Mouse (Mus musculus) forebrain, embryonic 11.5 days (tissue): ENCODE results near the gene Myh7b. TPM values are rescaled to one million over a fixed set of nuclear protein-coding genes. Genes with fewer than 3 reads are reported as not detected.

Experiments used
- ATAC-seq: fragments of 200-750 bp; cut with Nextera tagmentation; replicated peaks from 2 replicates; pipeline ENCODE4 v1.8.0; 2017; ENCODE audit warnings: moderate TSS enrichment; ENCODE audit not compliant: low FRiP score
- DNase-seq: peaks from one replicate; pipeline ENCODE4 v3.0.0-alpha.2; 2017; ENCODE audit warnings: low spot score
- H3K27ac ChIP-seq: fragments of 300-500 bp; sonication (generic); 2 replicates; pipeline ENCODE4 v1.5.1; 2014; ENCODE audit warnings: low read depth, low read length
- H3K27me3 ChIP-seq: fragments of 300-500 bp; sonication (generic); 2 replicates; pipeline ENCODE4 v1.6.1; 2014; ENCODE audit warnings: mild to moderate bottlenecking, low read length, mixed read lengths; ENCODE audit not compliant: control insufficient read depth, insufficient read depth
- H3K36me3 ChIP-seq: fragments of 300-500 bp; sonication (generic); 2 replicates; pipeline ENCODE4 v1.6.1; 2014; ENCODE audit warnings: mild to moderate bottlenecking, low read length, moderate library complexity, mixed read lengths; ENCODE audit not compliant: control insufficient read depth, insufficient read depth
- H3K4me1 ChIP-seq: fragments of 300-500 bp; sonication (generic); replicated peaks from 2 replicates; pipeline ENCODE4 v1.6.1; 2014; ENCODE audit warnings: low read length, mixed read lengths; ENCODE audit not compliant: control insufficient read depth, insufficient read depth
- H3K4me2 ChIP-seq: fragments of 300-500 bp; sonication (generic); 2 replicates; pipeline ENCODE4 v1.6.1; 2014; ENCODE audit warnings: low read depth, mild to moderate bottlenecking, low read length, moderate library complexity, mixed read lengths; ENCODE audit not compliant: severe bottlenecking
- H3K4me3 ChIP-seq: fragments of 300-500 bp; sonication (generic); 2 replicates; pipeline ENCODE4 v1.5.1; 2014; ENCODE audit warnings: low read depth, low read length
- H3K9ac ChIP-seq: fragments of 300-500 bp; sonication (generic); 2 replicates; pipeline ENCODE4 v1.6.1; 2014; ENCODE audit warnings: low read length
- H3K9me3 ChIP-seq: fragments of 300-500 bp; sonication (generic); 2 replicates; pipeline ENCODE4 v1.6.1; 2016; ENCODE audit warnings: low read length, mixed read lengths; ENCODE audit not compliant: control insufficient read depth
- WGBS: fragments of 180-500 bp; shearing (Covaris S2); extraction: QIAGEN DNeasy Blood & Tissue Kit; methylation state at CpG from one replicate; pipeline ENCODE4 v1.1.7; 2014; 5-methylcytosine and 5-hydroxymethylcytosine counted together
- polyA plus RNA-seq: library from polyadenylated mRNA; unstranded; fragments of >200 nt; fragmentation: Nextera tagmentation; extraction: Ambion mirVana; gene quantifications from 2 replicates; pipeline ENCODE4 v1.2.1, GENCODE M21; 2014

Gene Myh7b
- polyA plus RNA-seq = 0.27 and 0.31 TPM in 2 replicates

GRCm38 (mm10) chr2:155610978-155611377 lies at the start of gene Myh7b:
Gene Myh7b (plus strand): TSS chr2:155611212.
- no peak for ATAC-seq
- WGBS = 52% methylated on average over 4 of the region's 4 CpGs
- H3K9ac ChIP-seq = no peak within 1 kb of the TSS

GRCm38 (mm10) chr2:155562209-155562608 lies 48.8 kb upstream of the Myh7b start:
- Histone ChIP-seq H3K9me3 (no peaks in the 10 kb centered on the region), H3K4me2 (no peak overlapping the region), H3K27ac (no peak overlapping the region), H3K4me1 (no peaks in the 10 kb centered on the region), H3K27me3 (no peaks in the 10 kb centered on the region), H3K36me3 (no peaks in the 10 kb centered on the region), H3K4me3 (no peak overlapping the region), H3K9ac (no peak overlapping the region)
- WGBS = 52% methylated on average over 1 of the region's 1 CpGs
- DNase-seq (no peak), ATAC-seq (no peak)

More at GRCm38 (mm10) chr2:155610978-155611377, at the start of gene Myh7b:
- Histone ChIP-seq H3K4me2 (no peak within 1 kb of the TSS), H3K9me3 (no peaks in the 10 kb centered on the region), H3K4me1 (no peaks in the 10 kb centered on the region), H3K27me3 (no peaks in the 10 kb centered on the region), H3K36me3 (no peaks in the 10 kb centered on the region), H3K4me3 (no peak within 1 kb of the TSS), H3K27ac (no peak within 1 kb of the TSS)
- no peak for DNase-seq

DNA sequence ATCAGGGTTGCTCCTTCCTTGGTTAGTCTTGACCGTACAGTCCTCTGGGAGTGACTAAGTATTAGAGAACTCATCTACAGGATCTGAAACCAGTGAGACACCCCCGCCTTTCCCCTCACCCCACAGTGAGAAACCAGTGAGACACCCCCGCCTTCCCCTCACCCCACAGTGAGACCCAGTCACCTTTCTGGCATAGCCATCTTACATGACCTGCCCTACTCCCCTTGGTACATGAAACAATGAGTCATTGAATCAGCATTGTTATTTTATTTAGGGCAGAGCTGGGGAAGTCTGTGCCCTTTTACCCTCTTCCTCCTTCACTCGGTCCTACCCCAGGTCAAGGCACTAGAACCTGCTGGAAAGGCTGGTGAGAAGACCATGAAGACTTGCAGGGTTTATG lies 48.1 kb upstream of the Myh7b start:
- H3K4me3 ChIP-seq = no peak overlapping the region
- DNase-seq = no peak
- no peak overlapping the region for H3K27ac ChIP-seq
- no peak for ATAC-seq
- WGBS = 86% methylated on average over 4 of the region's 4 CpGs
- H3K27me3 ChIP-seq = no peaks in the 10 kb centered on the region
- H3K9me3 ChIP-seq = no peaks in the 10 kb centered on the region
- no peak overlapping the region for H3K9ac ChIP-seq
- H3K4me2 ChIP-seq = no peak overlapping the region
- no peaks in the 10 kb centered on the region for H3K36me3 ChIP-seq
- no peaks in the 10 kb centered on the region for H3K4me1 ChIP-seq

DNA sequence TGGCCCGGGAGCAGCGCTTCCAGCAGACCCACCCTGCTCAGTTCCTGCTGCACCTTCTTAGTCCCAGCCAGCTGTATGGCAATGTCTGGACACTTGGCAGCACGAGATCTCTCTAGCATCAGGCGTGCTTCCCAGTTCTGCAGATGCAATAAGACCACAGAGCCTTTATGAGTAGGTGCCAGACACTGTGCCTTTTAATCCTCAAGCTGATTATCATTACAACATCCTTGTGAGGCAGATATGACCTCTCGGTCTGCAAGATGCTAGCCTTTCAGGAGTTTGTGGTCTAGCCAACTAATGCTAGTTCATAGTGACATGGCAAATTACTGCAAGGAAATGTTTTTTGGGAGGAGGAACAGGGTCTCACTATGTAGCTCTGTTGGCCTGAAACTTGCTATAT lies 43.3 kb upstream of the Myh7b start:
- Histone ChIP-seq H3K27me3 (no peaks in the 10 kb centered on the region), H3K4me2 (no peak overlapping the region), H3K27ac (no peak overlapping the region), H3K9me3 (no peaks in the 10 kb centered on the region), H3K9ac (no peak overlapping the region), H3K4me3 (no peak overlapping the region), H3K4me1 (peaks cover 7% of the 10 kb centered on the region; the same call in 1 of the 2 replicates), H3K36me3 (no peaks in the 10 kb centered on the region)
- 91% methylated on average over 5 of the region's 5 CpGs for WGBS
- DNase-seq = no peak
- no peak for ATAC-seq

- DNase-seq (no peak), ATAC-seq (no peak)
- Histone ChIP-seq H3K36me3 (no peaks in the 10 kb centered on the region), H3K9ac (no peak overlapping the region; the same call in 1 of the 2 replicates), H3K4me1 (peaks cover 7% of the 10 kb centered on the region; the same call in 1 of the 2 replicates), H3K4me3 (no peak overlapping the region), H3K27me3 (no peaks in the 10 kb centered on the region), H3K9me3 (no peaks in the 10 kb centered on the region), H3K27ac (no peak overlapping the region), H3K4me2 (no peak overlapping the region)
- WGBS = 6% methylated on average over 3 of the region's 3 CpGs
These were observed 41.7 kb upstream of the Myh7b start for GRCm38 (mm10) chr2:155569223-155569807.

DNA sequence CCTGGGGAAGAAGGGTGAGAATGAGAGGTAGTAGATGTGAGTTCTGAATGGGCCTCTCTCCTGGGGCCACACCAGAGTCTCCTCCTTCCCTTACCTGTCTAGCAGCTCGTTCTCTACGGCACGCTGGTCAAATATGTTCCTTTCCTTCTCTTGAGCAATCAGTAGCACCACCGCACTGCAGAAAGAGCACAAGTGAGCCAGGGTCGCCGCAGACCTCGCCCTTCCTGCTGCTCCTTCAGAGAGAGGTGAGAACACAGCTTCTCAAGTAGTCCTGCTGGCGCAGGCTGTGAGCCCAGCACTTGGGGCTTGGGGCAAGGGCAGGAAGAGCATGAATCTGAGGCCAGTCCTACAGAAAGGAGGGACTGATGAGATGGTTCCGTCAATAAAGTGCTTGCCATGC lies 38.0 kb upstream of the Myh7b start:
- H3K9me3 ChIP-seq = no peaks in the 10 kb centered on the region
- ATAC-seq (no peak), DNase-seq (no peak)
- WGBS = 88% methylated on average over 9 of the region's 9 CpGs
- no peak overlapping the region for H3K4me3 ChIP-seq
- no peaks in the 10 kb centered on the region for H3K36me3 ChIP-seq
- peaks cover 7% of the 10 kb centered on the region; the same call in 1 of the 2 replicates for H3K4me1 ChIP-seq
- no peak overlapping the region for H3K9ac ChIP-seq
- H3K27me3 ChIP-seq = no peaks in the 10 kb centered on the region
- H3K4me2 ChIP-seq = no peak overlapping the region
- no peak overlapping the region for H3K27ac ChIP-seq

GRCm38 (mm10) chr2:155573996-155574395 lies 37.0 kb upstream of the Myh7b start:
- Histone ChIP-seq H3K9ac (no peak overlapping the region), H3K4me2 (no peak overlapping the region), H3K27me3 (no peaks in the 10 kb centered on the region), H3K4me1 (peaks cover 7% of the 10 kb centered on the region; the same call in 1 of the 2 replicates), H3K9me3 (no peaks in the 10 kb centered on the region), H3K27ac (no peak overlapping the region), H3K36me3 (no peaks in the 10 kb centered on the region), H3K4me3 (no peak overlapping the region)
- DNase-seq (no peak), ATAC-seq (no peak)
- WGBS = 88% methylated on average over 7 of the region's 7 CpGs

- 94% methylated on average over 4 of the region's 4 CpGs for WGBS
- no peaks in the 10 kb centered on the region for H3K36me3 ChIP-seq
- no peaks in the 10 kb centered on the region for H3K9me3 ChIP-seq
- no peak overlapping the region for H3K4me2 ChIP-seq
- no peak for DNase-seq
- no peaks in the 10 kb centered on the region for H3K27me3 ChIP-seq
- no peak overlapping the region for H3K9ac ChIP-seq
- H3K4me1 ChIP-seq = peaks cover 1% of the 10 kb centered on the region; the same call in 1 of the 2 replicates
- H3K27ac ChIP-seq = no peak overlapping the region
- ATAC-seq = no peak
- H3K4me3 ChIP-seq = no peak overlapping the region
These were observed 36.3 kb upstream of the Myh7b start for GRCm38 (mm10) chr2:155574700-155575099.

- Histone ChIP-seq H3K4me3 (no peak overlapping the region), H3K9me3 (no peaks in the 10 kb centered on the region), H3K9ac (no peak overlapping the region), H3K27ac (no peak overlapping the region), H3K27me3 (no peaks in the 10 kb centered on the region), H3K36me3 (no peaks in the 10 kb centered on the region), H3K4me1 (no peaks in the 10 kb centered on the region), H3K4me2 (no peak overlapping the region)
- no peak for ATAC-seq
- DNase-seq = peak; percentile 27
- WGBS = 89% methylated on average over 9 of the region's 9 CpGs
These were observed 34.4 kb upstream of the Myh7b start for GRCm38 (mm10) chr2:155576656-155577055.
